Mouse (Mus musculus): ENCODE measurements at regions not wholly inside any gene's neighbourhood (a gene's known extent, or its start where the extent isn't known, plus 50 kb on each side); places are given as distances from the start of the nearest gene placed in this dataset.
A peak's percentile ranks its signal among the peaks of the same experiment; 100 is the strongest.

- Histone ChIP-seq H3K36me3 (ENCODE audit: control insufficient read depth in 1 of 2, insufficient read depth in 2 of 2, low read length in 2 of 2) (peaks cover 0 to 8% of the 10 kb centered on the region in 2 experiments; a peak in 2 of 4 replicates), H3K9ac (ENCODE audit: control insufficient read depth, low read depth, low read length, poor library complexity, severe bottlenecking) (no peak overlapping the region), H3K79me2 (ENCODE audit: control insufficient read depth, insufficient read depth, low read length, poor library complexity) (no peaks in the 10 kb centered on the region), H3K4me1 (ENCODE audit: control insufficient read depth in 1 of 2, insufficient read depth in 2 of 2, low read length in 2 of 2) (peaks cover 9 to 16% of the 10 kb centered on the region in 2 experiments), H3K9me3 (replicated peaks; ENCODE audit: insufficient read depth, low read length) (no peaks in the 10 kb centered on the region), H3K27ac (ENCODE audit: control insufficient read depth, low read depth, low read length) (peak overlapping the region; percentile 53), H3K4me3 (ENCODE audit: control insufficient read depth in 1 of 2, insufficient read depth in 1 of 2, low read depth in 2 of 2, low read length in 2 of 2) (no peak overlapping the region), H3K27me3 (ENCODE audit: control insufficient read depth in 1 of 2, insufficient read depth in 2 of 2, low read length in 2 of 2) (no peaks in the 10 kb centered on the region)
- DNase-seq (ENCODE audit: low read depth, low spot score): peak; percentile 78
- TF ChIP-seq ZC3H11A (IDR thresholded peaks at IDR 0.05; ENCODE audit: low read depth, low read length) (no peak), USF2 (IDR thresholded peaks at IDR 0.05; ENCODE audit: borderline replicate concordance in 1 of 2, insufficient read depth in 1 of 2, low read depth in 1 of 2, low read length in 2 of 2) (peak in 1 of 2 experiments; percentile 55; a peak in 2 of 4 replicates), CTCF (IDR thresholded peaks at IDR 0.05 in 2 of 3, conservative IDR thresholded peaks at IDR 0.05 in 1 of 3; ENCODE audit: control insufficient read depth in 1 of 3, insufficient read depth in 1 of 3, low read depth in 2 of 3, low read length in 3 of 3, poor library complexity in 1 of 3, severe bottlenecking in 1 of 3) (no peak), GABPA (IDR thresholded peaks at IDR 0.05; ENCODE audit: low read depth, low read length) (no peak), CHD2 (IDR thresholded peaks at IDR 0.05; ENCODE audit: low read length) (no peak), MEF2A (IDR thresholded peaks at IDR 0.05; ENCODE audit: extremely low read depth, insufficient replicate concordance, low read depth, low read length, poor library complexity, severe bottlenecking) (peak; percentile 53; the same call in 1 of the 2 replicates), ELF1 (IDR thresholded peaks at IDR 0.05; ENCODE audit: low read depth, low read length) (no peak), NELFE (IDR thresholded peaks at IDR 0.05; ENCODE audit: low read depth, low read length) (no peak), TBP (IDR thresholded peaks at IDR 0.05; ENCODE audit: low read depth, low read length) (no peak), MYB (IDR thresholded peaks at IDR 0.05; ENCODE audit: low read depth, low read length) (peak; percentile 47; the same call in 1 of the 2 replicates), MYC (IDR thresholded peaks at IDR 0.05; ENCODE audit: low read depth, low read length) (no peak), ZKSCAN1 (IDR thresholded peaks at IDR 0.05; ENCODE audit: low read depth, low read length) (no peak), KAT2A (conservative IDR thresholded peaks at IDR 0.05; ENCODE audit: low read depth, low read length) (0 out of 2 replicates have a peak, but pooled peaks have one; percentile 42), E2F4 (IDR thresholded peaks at IDR 0.05; ENCODE audit: borderline replicate concordance, low read depth, low read length) (no peak), BHLHE40 (IDR thresholded peaks at IDR 0.05; ENCODE audit: borderline replicate concordance, low read depth, low read length) (peak; percentile 87), POLR2A (IDR thresholded peaks at IDR 0.05; ENCODE audit: control insufficient read depth in 1 of 2, insufficient read depth in 1 of 2, low read depth in 1 of 2, low read length in 2 of 2, poor library complexity in 1 of 2) (no peak), UBTF (IDR thresholded peaks at IDR 0.05; ENCODE audit: borderline replicate concordance, insufficient read depth, low read depth, low read length) (no peak), JUND (IDR thresholded peaks at IDR 0.05; ENCODE audit: low read depth, low read length) (0 out of 2 replicates have a peak, but pooled peaks have one; percentile 19), SMC3 (IDR thresholded peaks at IDR 0.05; ENCODE audit: low read depth, low read length) (no peak; the same call in 1 of the 2 replicates), ETS1 (IDR thresholded peaks at IDR 0.05; ENCODE audit: low read depth, low read length) (peak; percentile 83), MAFK (IDR thresholded peaks at IDR 0.05; ENCODE audit: borderline replicate concordance, low read depth, low read length) (0 out of 2 replicates have a peak, but pooled peaks have one; percentile 49), ZMIZ1 (IDR thresholded peaks at IDR 0.05; ENCODE audit: low read depth, low read length) (peak; percentile 46; the same call in 1 of the 2 replicates), USF1 (IDR thresholded peaks at IDR 0.05; ENCODE audit: low read depth, low read length) (peak; percentile 88), MAZ (IDR thresholded peaks at IDR 0.05; ENCODE audit: low read depth, low read length) (0 out of 2 replicates have a peak, but pooled peaks have one; percentile 28), GATA1 (IDR thresholded peaks at IDR 0.05; ENCODE audit: low read depth, low read length) (peak; percentile 94), NRF1 (IDR thresholded peaks at IDR 0.05; ENCODE audit: insufficient read depth, low read depth, low read length, poor library complexity, severe bottlenecking) (no peak), TAL1 (IDR thresholded peaks at IDR 0.05; ENCODE audit: low read length) (peak; percentile 86), RCOR1 (IDR thresholded peaks at IDR 0.05; ENCODE audit: low read depth, low read length) (peak; percentile 33; the same call in 1 of the 2 replicates), RAD21 (IDR thresholded peaks at IDR 0.05; ENCODE audit: low read depth, low read length) (no peak), POLR2AphosphoS5 (IDR thresholded peaks at IDR 0.05; ENCODE audit: borderline replicate concordance, low read depth, low read length) (no peak), MAX (IDR thresholded peaks at IDR 0.05; ENCODE audit: low read length) (peak; percentile 77; the same call in 1 of the 2 replicates), MXI1 (IDR thresholded peaks at IDR 0.05; ENCODE audit: low read depth, low read length) (0 out of 2 replicates have a peak, but pooled peaks have one; percentile 22), CHD1 (IDR thresholded peaks at IDR 0.05; ENCODE audit: low read depth, low read length) (no peak), EP300 (IDR thresholded peaks at IDR 0.05; ENCODE audit: low read depth in 1 of 2, low read length in 2 of 2) (peak; percentile 92 to 97), HCFC1 (IDR thresholded peaks at IDR 0.05; ENCODE audit: low read depth, low read length) (0 out of 2 replicates have a peak, but pooled peaks have one; percentile 42), SIN3A (IDR thresholded peaks at IDR 0.05; ENCODE audit: low read length) (peak; percentile 66; the same call in 1 of the 2 replicates), TCF12 (IDR thresholded peaks at IDR 0.05; ENCODE audit: low read depth, low read length) (peak; percentile 99)
Observed at GRCm38 (mm10) chr6:94954580-94954979, 162.5 kb upstream of the Kbtbd8 start.
